Mouse (Mus musculus) CH12.LX (cell line): Measurements from ENCODE around the gene Cyp20a1. TPM values are rescaled to one million over a fixed set of nuclear protein-coding genes. Genes with fewer than 3 reads are reported as not detected.

Source experiments
- DNase-seq: peaks from one replicate; pipeline ENCODE4 v3.0.0-alpha.2; 2013; ENCODE audit errors: extremely low read depth
- H3K27ac ChIP-seq: 2 replicates; pipeline ENCODE4 v1.5.1; 2012; ENCODE audit warnings: low read depth, mild to moderate bottlenecking, control low read depth, moderate library complexity; ENCODE audit not compliant: insufficient read depth
- H3K27me3 ChIP-seq: replicated peaks from 2 replicates; pipeline ENCODE3; 2012; ENCODE audit warnings: inconsistent platforms
- H3K36me3 ChIP-seq, 2 experiments: replicated peaks in 1 of 2; 2 replicates each; pipeline versions ENCODE3 to v1.6.1; 2012; ENCODE audit warnings: inconsistent platforms in 1 of 2, low read length in 1 of 2, mild to moderate bottlenecking in 1 of 2, mixed read lengths in 1 of 2, moderate library complexity in 1 of 2; ENCODE audit not compliant: control insufficient read depth in 1 of 2, insufficient read depth in 1 of 2
- H3K4me1 ChIP-seq, 2 experiments: 2 replicates each; pipeline ENCODE4 v1.6.1; 2012; ENCODE audit warnings: inconsistent platforms in 1 of 2, moderate library complexity in 1 of 2; ENCODE audit not compliant: insufficient read depth in 2 of 2, control insufficient read depth in 1 of 2
- H3K4me2 ChIP-seq: 2 replicates; pipeline ENCODE4 v1.6.1; 2012; ENCODE audit warnings: low read depth, mild to moderate bottlenecking, control low read depth; ENCODE audit not compliant: poor library complexity, insufficient read depth, severe bottlenecking
- H3K4me3 ChIP-seq, 3 experiments: fragments of 150-350 bp in 1 of 3; sonication (generic) in 1 of 3; replicated peaks in 1 of 3; 2 replicates each; pipeline versions ENCODE3 to v1.5.1; 2011 to 2012; ENCODE audit warnings: low read depth in 2 of 3, low read length in 2 of 3, mild to moderate bottlenecking in 2 of 3, moderate library complexity in 2 of 3, control low read depth in 1 of 3, improper control_type of control experiment in 1 of 3, inconsistent platforms in 1 of 3, mixed read lengths in 1 of 3; ENCODE audit not compliant: poor library complexity in 1 of 3
- H3K79me2 ChIP-seq: replicated peaks from 2 replicates; pipeline ENCODE4 v1.6.1; 2012; ENCODE audit warnings: mild to moderate bottlenecking, moderate library complexity; ENCODE audit not compliant: control insufficient read depth, poor library complexity, insufficient read depth, severe bottlenecking; ENCODE audit errors: extremely low read depth
- H3K9ac ChIP-seq: 2 replicates; pipeline ENCODE4 v1.6.1; 2012; ENCODE audit warnings: low read depth, mild to moderate bottlenecking, control low read depth, moderate library complexity; ENCODE audit not compliant: insufficient read depth
- H3K9me3 ChIP-seq: replicated peaks from 2 replicates; pipeline ENCODE3; 2012; ENCODE audit warnings: low read length, inconsistent platforms, mixed read lengths
- BHLHE40 ChIP-seq: IDR thresholded peaks from 2 replicates; pipeline ENCODE4 v1.6.1; 2011; ENCODE audit warnings: mild to moderate bottlenecking, low read depth, low read length, improper control_type of control experiment
- CHD1 ChIP-seq: IDR thresholded peaks from 2 replicates; pipeline ENCODE4 v1.6.1; 2012; ENCODE audit warnings: low read depth, low read length, improper control_type of control experiment, inconsistent platforms
- CHD2 ChIP-seq: IDR thresholded peaks from 2 replicates; pipeline ENCODE4 v1.6.1; 2011; ENCODE audit warnings: low read length, improper control_type of control experiment
- CTCF ChIP-seq, 2 experiments: IDR thresholded peaks in 1 of 2; conservative IDR thresholded peaks in 1 of 2; 2 replicates each; pipeline ENCODE4 v1.5.1; 2011 to 2012; ENCODE audit warnings: low read depth in 2 of 2, low read length in 2 of 2, improper control_type of control experiment in 1 of 2, inconsistent platforms in 1 of 2, mild to moderate bottlenecking in 1 of 2, moderate library complexity in 1 of 2
- E2F4 ChIP-seq: IDR thresholded peaks from 2 replicates; pipeline ENCODE4 v1.6.1; 2011; ENCODE audit warnings: low read depth, low read length, improper control_type of control experiment; ENCODE audit not compliant: insufficient replicate concordance
- ELF1 ChIP-seq: IDR thresholded peaks from 2 replicates; pipeline ENCODE4 v1.6.1; 2014; ENCODE audit warnings: low read depth, mild to moderate bottlenecking, inconsistent platforms, low read length, improper control_type of control experiment
- EP300 ChIP-seq: IDR thresholded peaks from 2 replicates; pipeline ENCODE4 v1.6.1; 2011; ENCODE audit warnings: low read length, improper control_type of control experiment
- ETS1 ChIP-seq: conservative IDR thresholded peaks from 2 replicates; pipeline ENCODE4 v1.6.1; 2012; ENCODE audit warnings: low read depth, mild to moderate bottlenecking, inconsistent platforms, low read length, improper control_type of control experiment, moderate library complexity
- GABPA ChIP-seq: IDR thresholded peaks from 2 replicates; pipeline ENCODE4 v1.6.1; 2012; ENCODE audit warnings: low read depth, low read length, improper control_type of control experiment, inconsistent platforms; ENCODE audit not compliant: insufficient replicate concordance
- HCFC1 ChIP-seq: IDR thresholded peaks from 2 replicates; pipeline ENCODE4 v1.6.1; 2012; ENCODE audit warnings: low read depth, mild to moderate bottlenecking, inconsistent platforms, low read length, improper control_type of control experiment
- IRF4 ChIP-seq: IDR thresholded peaks from 2 replicates; pipeline ENCODE4 v1.6.1; 2014; ENCODE audit warnings: low read depth, mild to moderate bottlenecking, inconsistent platforms, low read length, improper control_type of control experiment
- JUN ChIP-seq: IDR thresholded peaks from 2 replicates; pipeline ENCODE4 v1.6.1; 2011; ENCODE audit warnings: low read depth, mild to moderate bottlenecking, low read length, improper control_type of control experiment, moderate library complexity; ENCODE audit not compliant: insufficient read depth
- JUND ChIP-seq: conservative IDR thresholded peaks from 2 replicates; pipeline ENCODE4 v1.6.1; 2011; ENCODE audit warnings: low read depth, low read length, improper control_type of control experiment
- KAT2A ChIP-seq: IDR thresholded peaks from 2 replicates; pipeline ENCODE4 v1.6.1; 2012; ENCODE audit warnings: low read length, improper control_type of control experiment, inconsistent platforms; ENCODE audit not compliant: insufficient replicate concordance
- MAFK ChIP-seq: IDR thresholded peaks from 2 replicates; pipeline ENCODE4 v1.6.1; 2011; ENCODE audit warnings: low read length, improper control_type of control experiment; ENCODE audit not compliant: insufficient replicate concordance
- MAX ChIP-seq: IDR thresholded peaks from 2 replicates; pipeline ENCODE4 v1.6.1; 2011; ENCODE audit warnings: low read length, improper control_type of control experiment
- MAZ ChIP-seq: IDR thresholded peaks from 2 replicates; pipeline ENCODE4 v1.6.1; 2012; ENCODE audit warnings: low read depth, mild to moderate bottlenecking, inconsistent platforms, low read length, improper control_type of control experiment, moderate library complexity
- MEF2A ChIP-seq: IDR thresholded peaks from 2 replicates; pipeline ENCODE4 v1.6.1; 2014; ENCODE audit warnings: low read depth, mild to moderate bottlenecking, inconsistent platforms, low read length, improper control_type of control experiment, borderline replicate concordance
- MXI1 ChIP-seq: IDR thresholded peaks from 2 replicates; pipeline ENCODE4 v1.6.1; 2011; ENCODE audit warnings: mild to moderate bottlenecking, low read depth, low read length, improper control_type of control experiment
- MYC ChIP-seq: IDR thresholded peaks from 2 replicates; pipeline ENCODE4 v1.6.1; 2011; ENCODE audit warnings: low read depth, mild to moderate bottlenecking, improper control_type of control experiment, low read length
- NELFE ChIP-seq: IDR thresholded peaks from 2 replicates; pipeline ENCODE4 v1.6.1; 2011; ENCODE audit warnings: low read depth, low read length, improper control_type of control experiment
- NRF1 ChIP-seq: IDR thresholded peaks from 2 replicates; pipeline ENCODE4 v1.6.1; 2014; ENCODE audit warnings: low read depth, mild to moderate bottlenecking, inconsistent platforms, low read length, improper control_type of control experiment, moderate library complexity
- PAX5 ChIP-seq: IDR thresholded peaks from 2 replicates; pipeline ENCODE4 v1.6.1; 2012; ENCODE audit warnings: low read length, inconsistent platforms, mixed read lengths
- POLR2A ChIP-seq: IDR thresholded peaks from 2 replicates; pipeline ENCODE4 v1.6.1; 2011; ENCODE audit warnings: low read depth, mild to moderate bottlenecking, improper control_type of control experiment, low read length
- POLR2AphosphoS2 ChIP-seq: IDR thresholded peaks from 2 replicates; pipeline ENCODE4 v1.6.1; 2011; ENCODE audit warnings: low read depth, low read length, improper control_type of control experiment
- RAD21 ChIP-seq: IDR thresholded peaks from 2 replicates; pipeline ENCODE4 v1.6.1; 2011; ENCODE audit warnings: low read depth, mild to moderate bottlenecking, low read length, improper control_type of control experiment, moderate library complexity
- RCOR1 ChIP-seq: conservative IDR thresholded peaks from 2 replicates; pipeline ENCODE4 v1.6.1; 2012; ENCODE audit warnings: low read depth, mild to moderate bottlenecking, inconsistent platforms, low read length, improper control_type of control experiment
- SIN3A ChIP-seq: IDR thresholded peaks from 2 replicates; pipeline ENCODE4 v1.6.1; 2012; ENCODE audit warnings: low read length, improper control_type of control experiment, inconsistent platforms
- SMC3 ChIP-seq: IDR thresholded peaks from 2 replicates; pipeline ENCODE4 v1.6.1; 2011; ENCODE audit warnings: low read depth, low read length, improper control_type of control experiment
- TBP ChIP-seq: conservative IDR thresholded peaks from 2 replicates; pipeline ENCODE4 v1.6.1; 2011; ENCODE audit warnings: low read depth, low read length, improper control_type of control experiment
- TCF12 ChIP-seq: IDR thresholded peaks from 2 replicates; pipeline ENCODE4 v1.6.1; 2014; ENCODE audit warnings: low read depth, mild to moderate bottlenecking, inconsistent platforms, low read length, improper control_type of control experiment
- UBTF ChIP-seq: IDR thresholded peaks from 2 replicates; pipeline ENCODE4 v1.6.1; 2012; ENCODE audit warnings: low read depth, mild to moderate bottlenecking, inconsistent platforms, low read length, improper control_type of control experiment, moderate library complexity
- USF1 ChIP-seq: IDR thresholded peaks from 2 replicates; pipeline ENCODE4 v1.6.1; 2014; ENCODE audit warnings: low read depth, mild to moderate bottlenecking, inconsistent platforms, low read length, improper control_type of control experiment
- USF2 ChIP-seq: conservative IDR thresholded peaks from 2 replicates; pipeline ENCODE4 v1.6.1; 2011; ENCODE audit warnings: low read depth, low read length, improper control_type of control experiment
- ZC3H11A ChIP-seq: IDR thresholded peaks from 2 replicates; pipeline ENCODE4 v1.6.1; 2012; ENCODE audit warnings: low read depth, mild to moderate bottlenecking, inconsistent platforms, low read length, improper control_type of control experiment
- ZKSCAN1 ChIP-seq: IDR thresholded peaks from 2 replicates; pipeline ENCODE4 v1.6.1; 2012; ENCODE audit warnings: low read depth, inconsistent platforms, low read length, improper control_type of control experiment, borderline replicate concordance
- ZMIZ1 ChIP-seq: IDR thresholded peaks from 2 replicates; pipeline ENCODE4 v1.6.1; 2012; ENCODE audit warnings: low read depth, mild to moderate bottlenecking, inconsistent platforms, low read length, improper control_type of control experiment
- ZNF384 ChIP-seq: IDR thresholded peaks from 2 replicates; pipeline ENCODE4 v1.6.1; 2012; ENCODE audit warnings: low read depth, low read length, improper control_type of control experiment, inconsistent platforms
- dilution Hi-C: fragments of 300-500 bp; cut with MboI; formaldehyde crosslinking; loops from 2 replicates; pipeline ENCODE4 v1.14.3; 2020; ENCODE audit warnings: low sequenced_read_pairs; ENCODE audit not compliant: extremely low pct_unique_long_range_greater_than_20kb, extremely low pct_ligation_motif_present
- in situ Hi-C: fragments of 300-500 bp; cut with MboI; formaldehyde crosslinking; loops from 3 replicates; pipeline ENCODE4 v1.14.3; 2019; ENCODE audit warnings: low sequenced_read_pairs, low pct_ligation_motif_present, low pct_unique_long_range_greater_than_20kb, mixed read lengths
- polyA plus RNA-seq: library from polyadenylated mRNA; unstranded; fragments of >175 nt; gene quantifications from 2 replicates; pipeline ENCODE4 v1.2.1, GENCODE M21; 2012; ENCODE audit warnings: low read depth; ENCODE audit not compliant: insufficient read length
- total RNA-seq, 2 experiments: library from RNA; depleted of rRNA; stranded (reverse); fragments of 300-350 nt in 1 of 2; fragments of >200 nt in 1 of 2; gene quantifications; 2 replicates each; pipeline ENCODE4 v1.2.3; 2012 to 2014

Cyp20a1 gene
- total RNA-seq (2012; rRNA removed): 26.9 and 28.6 TPM in 2 replicates
- total RNA-seq (2014; rRNA removed): 41.4 and 45.5 TPM in 2 replicates
- 19.1 and 20.4 TPM in 2 replicates for polyA plus RNA-seq

GRCm38 (mm10) chr1:60342808-60343629, at the start of gene Cyp20a1:
TSS of gene Cyp20a1 (plus strand) at chr1:60343323.
- peak; percentile 82 for DNase-seq
- peak within 1 kb of the TSS; percentile 93 for H3K4me2 ChIP-seq
- in situ Hi-C loops: no loop called here
- H3K27me3 ChIP-seq: no peaks in the 10 kb centered on the region
- no peaks in the 10 kb centered on the region for H3K36me3 ChIP-seq
- H3K27ac ChIP-seq: peak within 1 kb of the TSS; percentile 88
- H3K9ac ChIP-seq: peak within 1 kb of the TSS; percentile 94
- H3K4me1 ChIP-seq: peaks cover 0 to 24% of the 10 kb centered on the region in 2 experiments; a peak in 2 of 4 replicates
- H3K79me2 ChIP-seq: 0 out of 2 replicates have a peak, but pooled peaks cover 6% of the 10 kb centered on the region
- no peaks in the 10 kb centered on the region for H3K9me3 ChIP-seq
- dilution Hi-C loops: no loop called here
- H3K4me3 ChIP-seq: peak within 1 kb of the TSS; percentile 60 to 86 (median 83)
- no peak for TF ChIP-seq RAD21
- TF ChIP-seq TCF12: peak; percentile 80
- TF ChIP-seq MXI1: peak; percentile 79
- no peak for TF ChIP-seq RCOR1
- no peak for TF ChIP-seq USF2
- no peak for TF ChIP-seq ZNF384
- peak; percentile 31; the same call in 1 of the 2 replicates for TF ChIP-seq TBP
- TF ChIP-seq KAT2A: 0 out of 2 replicates have a peak, but pooled peaks have one; percentile 40
- 0 out of 2 replicates have a peak, but pooled peaks have one; percentile 7 for TF ChIP-seq ETS1
- TF ChIP-seq EP300: no peak
- peak; percentile 64 for TF ChIP-seq USF1
- no peak for TF ChIP-seq PAX5
- no peak for TF ChIP-seq CHD1
- TF ChIP-seq ZMIZ1: peak; percentile 87
- TF ChIP-seq MEF2A: peak; percentile 50; the same call in 1 of the 2 replicates
- TF ChIP-seq JUN: no peak
- TF ChIP-seq ZKSCAN1: no peak
- TF ChIP-seq ZC3H11A: no peak
- peak; percentile 91 for TF ChIP-seq NELFE
- peak; percentile 96 for TF ChIP-seq NRF1
- peak; percentile 92 for TF ChIP-seq POLR2A
- no peak for TF ChIP-seq GABPA
- peak; percentile 87 for TF ChIP-seq BHLHE40
- no peak for TF ChIP-seq MAZ
- TF ChIP-seq MAFK: no peak
- no peak for TF ChIP-seq SMC3
- no peak for TF ChIP-seq CHD2
- peak; percentile 88 for TF ChIP-seq ELF1
- peak; percentile 23; the same call in 1 of the 2 replicates for TF ChIP-seq IRF4
- peak; percentile 47; the same call in 1 of the 2 replicates for TF ChIP-seq HCFC1
- no peak for TF ChIP-seq E2F4
- peak; percentile 90 for TF ChIP-seq MAX
- TF ChIP-seq CTCF (conservative IDR thresholded peaks at IDR 0.05 in 1 of 2, IDR thresholded peaks at IDR 0.05 in 1 of 2; ENCODE audit: low read depth in 2 of 2, low read length in 2 of 2): no peak
- TF ChIP-seq JUND: no peak
- TF ChIP-seq SIN3A: 0 out of 2 replicates have a peak, but pooled peaks have one; percentile 8
- peak; percentile 62; the same call in 1 of the 2 replicates for TF ChIP-seq MYC
- TF ChIP-seq POLR2AphosphoS2: peak; percentile 56; the same call in 1 of the 2 replicates
- TF ChIP-seq UBTF: peak; percentile 61; the same call in 1 of the 2 replicates
